ENCODE assay signal across 10 mouse cellular contexts in genomic region chr17:69769002-69769421, GRCm38 (mm10).
DNase-seq lines count a peak whose midpoint lies in the region; ATAC-seq lines count a peak whose summit lies in the region.
"Had no signal": no experiment of that assay in that cellular context is flagged by ENCODE, and none has a peak within 500 bp of the region (broad histone marks: within the 10 kb centered on the region; RNA-seq: fewer than 3 reads in every experiment).

No protein-coding gene starts in this region.

- DNase-seq in embryo, embryonic 11 days: peak; percentile 3
- DNase-seq in embryo, embryonic 10 days (ENCODE audit: low spot score): no peak
- peak; percentile 11 to 39 for DNase-seq in layer of hippocampus, postnatal 25 days (ENCODE audit: extremely low spot score in 1 of 2, low spot score in 1 of 2)
- peak; percentile 6 for DNase-seq in retina, embryonic 14.5 days (ENCODE audit: low spot score)
- no peak for DNase-seq in gastrocnemius, postnatal 36 days
- DNase-seq in kidney, postnatal 14 days: no peak
- no peak for DNase-seq in kidney, postnatal 25 days

- H3K4me2 ChIP-seq in forebrain, embryonic 16.5 days (ENCODE audit: low read length): no peak overlapping the region

- no peaks in the 10 kb centered on the region for H3K36me3 ChIP-seq in forebrain, embryonic 16.5 days (ENCODE audit: control insufficient read depth, insufficient read depth)

- peak; percentile 91 for ATAC-seq in forebrain, embryonic 16.5 days
- ATAC-seq: intestine, embryonic 16.5 days had no signal

- H3K4me1 ChIP-seq in forebrain, embryonic 16.5 days (replicated peaks; ENCODE audit: control insufficient read depth, insufficient read depth, low read length): peaks cover 18% of the 10 kb centered on the region

- H3K27ac ChIP-seq in forebrain, embryonic 16.5 days (ENCODE audit: low read length): peak overlapping the region; percentile 85
- H3K27ac ChIP-seq: liver, embryonic 14.5 days had no signal

- no peak overlapping the region for H3K9ac ChIP-seq in forebrain, embryonic 16.5 days (replicated peaks; ENCODE audit: low read depth, low read length)
- H3K9ac ChIP-seq: liver, embryonic 14.5 days had no signal

- no peak overlapping the region for H3K4me3 ChIP-seq in forebrain, embryonic 16.5 days (replicated peaks; ENCODE audit: low read length)

- no peaks in the 10 kb centered on the region for H3K9me3 ChIP-seq in forebrain, embryonic 16.5 days (ENCODE audit: control insufficient read depth, low read length)

- H3K27me3 ChIP-seq in forebrain, embryonic 16.5 days (replicated peaks; ENCODE audit: control insufficient read depth, insufficient read depth, low read length): no peaks in the 10 kb centered on the region

- intact Hi-C loops in gastrocnemius, postnatal 36 days (cut with DNase I): no loop called here

- WGBS in forebrain, embryonic 16.5 days: 33% methylated on average over 8 of the region's 8 CpGs

Comparison
In these comparisons a context has a peak if more than half of its experiments do, and no peak if none do; other contexts are left out.
1. DNase-seq: peak in embryo, embryonic 11 days (single experiment), layer of hippocampus, postnatal 25 days (2 of 2) and retina, embryonic 14.5 days (single experiment); none in embryo, embryonic 10 days (single experiment), gastrocnemius, postnatal 36 days (0 of 2), kidney, postnatal 14 days (single experiment) and kidney, postnatal 25 days (0 of 2).